Mouse (Mus musculus): ENCODE measurements around the gene Klrb1b. TPM values are rescaled to one million over a fixed set of nuclear protein-coding genes. Genes with fewer than 3 reads are reported as not detected.
"Not testable (repeated sequence)": the region's sequence is repeated elsewhere in the genome, so short reads cannot be mapped to it uniquely, and the experiment has no call there.

The Klrb1b gene
- polyA plus RNA-seq, 1 experiment from 2014 or later, result 0.14 TPM

GRCm38 (mm10) chr6:128799144-128799895 is 26.8 kb downstream of the Klrb1b start:
- peak overlapping the region; percentile 54 for H3K4me3 ChIP-seq (replicated peaks; ENCODE audit: low read depth, low read length)
- ATAC-seq (ENCODE audit: low FRiP score, low TSS enrichment) (peak; percentile 85), DNase-seq (peak; percentile 95)
- not testable (repeated sequence) for H3K9me3 ChIP-seq (ENCODE audit: control insufficient read depth, low read length); H3K27me3 ChIP-seq (ENCODE audit: control insufficient read depth, insufficient read depth, low read length); H3K36me3 ChIP-seq (ENCODE audit: control insufficient read depth, insufficient read depth, low read length)
- peaks cover 10% of the 10 kb centered on the region; the same call in 1 of the 2 replicates for H3K4me1 ChIP-seq (ENCODE audit: control insufficient read depth, insufficient read depth, low read length)
- peak overlapping the region; percentile 67 for H3K4me2 ChIP-seq (ENCODE audit: low read length)
- WGBS, result under 1% methylated on average over 49 of the region's 49 CpGs
- H3K9ac ChIP-seq (replicated peaks; ENCODE audit: low read length), result peak overlapping the region; percentile 64
- peak overlapping the region; percentile 86 for H3K27ac ChIP-seq (replicated peaks; ENCODE audit: low read depth, low read length)

GRCm38 (mm10) chr6:128798772-128799143 is 27.4 kb downstream of the Klrb1b start:
- H3K4me3 ChIP-seq (replicated peaks; ENCODE audit: low read depth, low read length), result peak overlapping the region; percentile 54
- peak overlapping the region; percentile 67 for H3K4me2 ChIP-seq (ENCODE audit: low read length)
- H3K9ac ChIP-seq (replicated peaks; ENCODE audit: low read length), result peak overlapping the region; percentile 64
- peaks cover 10% of the 10 kb centered on the region; the same call in 1 of the 2 replicates for H3K4me1 ChIP-seq (ENCODE audit: control insufficient read depth, insufficient read depth, low read length)
- under 1% methylated on average over 20 of the region's 20 CpGs for WGBS
- H3K27me3 ChIP-seq (ENCODE audit: control insufficient read depth, insufficient read depth, low read length); H3K9me3 ChIP-seq (ENCODE audit: control insufficient read depth, low read length); H3K36me3 ChIP-seq (ENCODE audit: control insufficient read depth, insufficient read depth, low read length): not testable (repeated sequence)
- ATAC-seq (ENCODE audit: low FRiP score, low TSS enrichment) (peak; percentile 55), DNase-seq (peak; percentile 88)
- H3K27ac ChIP-seq (replicated peaks; ENCODE audit: low read depth, low read length), result peak overlapping the region; percentile 86

- DNase-seq (peak; percentile 54), ATAC-seq (ENCODE audit: low FRiP score, low TSS enrichment) (no peak)
- Histone ChIP-seq H3K9ac (replicated peaks; ENCODE audit: low read length) (peak overlapping the region; percentile 46), H3K27me3 (ENCODE audit: control insufficient read depth, insufficient read depth, low read length) (no peaks in the 10 kb centered on the region), H3K27ac (replicated peaks; ENCODE audit: low read depth, low read length) (0 out of 2 replicates have a peak overlapping the region, but pooled peaks have one; percentile 28), H3K4me2 (ENCODE audit: low read length) (peak overlapping the region; percentile 67), H3K9me3 (ENCODE audit: control insufficient read depth, low read length) (no peaks in the 10 kb centered on the region), H3K36me3 (ENCODE audit: control insufficient read depth, insufficient read depth, low read length) (no peaks in the 10 kb centered on the region), H3K4me3 (replicated peaks; ENCODE audit: low read depth, low read length) (peak overlapping the region; percentile 54), H3K4me1 (ENCODE audit: control insufficient read depth, insufficient read depth, low read length) (peaks cover 10% of the 10 kb centered on the region; the same call in 1 of the 2 replicates)
- 8% methylated on average over 15 of the region's 15 CpGs for WGBS
These were observed 28.0 kb downstream of the Klrb1b start for GRCm38 (mm10) chr6:128797936-128798771.

- Histone ChIP-seq H3K9ac (replicated peaks; ENCODE audit: low read length) (no peak overlapping the region), H3K4me1 (ENCODE audit: control insufficient read depth, insufficient read depth, low read length) (peaks cover 10% of the 10 kb centered on the region; the same call in 1 of the 2 replicates), H3K27me3 (ENCODE audit: control insufficient read depth, insufficient read depth, low read length) (no peaks in the 10 kb centered on the region), H3K4me3 (replicated peaks; ENCODE audit: low read depth, low read length) (peak overlapping the region; percentile 54), H3K9me3 (ENCODE audit: control insufficient read depth, low read length) (no peaks in the 10 kb centered on the region), H3K36me3 (ENCODE audit: control insufficient read depth, insufficient read depth, low read length) (no peaks in the 10 kb centered on the region), H3K27ac (replicated peaks; ENCODE audit: low read depth, low read length) (no peak overlapping the region), H3K4me2 (ENCODE audit: low read length) (peak overlapping the region; percentile 67)
- WGBS, result 80% methylated on average over 12 of the region's 12 CpGs
- DNase-seq (no peak), ATAC-seq (ENCODE audit: low FRiP score, low TSS enrichment) (no peak)
These were observed 28.8 kb downstream of the Klrb1b start for GRCm38 (mm10) chr6:128797185-128797905.

GRCm38 (mm10) chr6:128796321-128796955 is 29.7 kb downstream of the Klrb1b start:
- no peak for DNase-seq
- WGBS, result 79% methylated on average over 8 of the region's 8 CpGs

GRCm38 (mm10) chr6:128793734-128794133 is 32.4 kb downstream of the Klrb1b start:
- no peak for ATAC-seq (ENCODE audit: low FRiP score, low TSS enrichment)
- Histone ChIP-seq H3K4me3 (replicated peaks; ENCODE audit: low read depth, low read length) (no peak overlapping the region), H3K4me1 (ENCODE audit: control insufficient read depth, insufficient read depth, low read length) (peaks cover 10% of the 10 kb centered on the region; the same call in 1 of the 2 replicates), H3K27me3 (ENCODE audit: control insufficient read depth, insufficient read depth, low read length) (no peaks in the 10 kb centered on the region), H3K4me2 (ENCODE audit: low read length) (no peak overlapping the region), H3K36me3 (ENCODE audit: control insufficient read depth, insufficient read depth, low read length) (no peaks in the 10 kb centered on the region), H3K27ac (replicated peaks; ENCODE audit: low read depth, low read length) (no peak overlapping the region), H3K9ac (replicated peaks; ENCODE audit: low read length) (no peak overlapping the region), H3K9me3 (ENCODE audit: control insufficient read depth, low read length) (no peaks in the 10 kb centered on the region)
- DNase-seq, result no peak
- 76% methylated on average over 6 of the region's 6 CpGs for WGBS

More at GRCm38 (mm10) chr6:128796321-128796955, 29.7 kb downstream of the Klrb1b start:
- Histone ChIP-seq H3K4me3 (replicated peaks; ENCODE audit: low read depth, low read length) (no peak overlapping the region), H3K9ac (replicated peaks; ENCODE audit: low read length) (no peak overlapping the region), H3K4me2 (ENCODE audit: low read length) (no peak overlapping the region), H3K27ac (replicated peaks; ENCODE audit: low read depth, low read length) (no peak overlapping the region), H3K9me3 (ENCODE audit: control insufficient read depth, low read length) (no peaks in the 10 kb centered on the region), H3K36me3 (ENCODE audit: control insufficient read depth, insufficient read depth, low read length) (no peaks in the 10 kb centered on the region), H3K4me1 (ENCODE audit: control insufficient read depth, insufficient read depth, low read length) (peaks cover 10% of the 10 kb centered on the region; the same call in 1 of the 2 replicates), H3K27me3 (ENCODE audit: control insufficient read depth, insufficient read depth, low read length) (no peaks in the 10 kb centered on the region)
- ATAC-seq (ENCODE audit: low FRiP score, low TSS enrichment), result no peak

- 90% methylated on average over 4 of the region's 4 CpGs for WGBS
- H3K4me1 ChIP-seq (ENCODE audit: control insufficient read depth, insufficient read depth, low read length); ATAC-seq (ENCODE audit: low FRiP score, low TSS enrichment); H3K27ac ChIP-seq (replicated peaks; ENCODE audit: low read depth, low read length); H3K4me3 ChIP-seq (replicated peaks; ENCODE audit: low read depth, low read length); H3K36me3 ChIP-seq (ENCODE audit: control insufficient read depth, insufficient read depth, low read length); H3K27me3 ChIP-seq (ENCODE audit: control insufficient read depth, insufficient read depth, low read length); H3K9me3 ChIP-seq (ENCODE audit: control insufficient read depth, low read length); H3K9ac ChIP-seq (replicated peaks; ENCODE audit: low read length); H3K4me2 ChIP-seq (ENCODE audit: low read length); DNase-seq: not testable (repeated sequence)
These were observed 35.6 kb downstream of the Klrb1b start for GRCm38 (mm10) chr6:128790491-128790994.

- no peak within 1 kb of the TSS for H3K4me2 ChIP-seq (ENCODE audit: low read length)
- no peak within 1 kb of the TSS for H3K4me3 ChIP-seq (replicated peaks; ENCODE audit: low read depth, low read length)
- 89% methylated on average over 2 of the region's 2 CpGs for WGBS
- H3K36me3 ChIP-seq (ENCODE audit: control insufficient read depth, insufficient read depth, low read length), result no peaks in the 10 kb centered on the region
- no peak within 1 kb of the TSS for H3K27ac ChIP-seq (replicated peaks; ENCODE audit: low read depth, low read length)
- no peak within 1 kb of the TSS for H3K9ac ChIP-seq (replicated peaks; ENCODE audit: low read length)
- no peaks in the 10 kb centered on the region for H3K9me3 ChIP-seq (ENCODE audit: control insufficient read depth, low read length)
- no peaks in the 10 kb centered on the region for H3K4me1 ChIP-seq (ENCODE audit: control insufficient read depth, insufficient read depth, low read length)
- no peak for ATAC-seq (ENCODE audit: low FRiP score, low TSS enrichment)
- DNase-seq, result no peak
- no peaks in the 10 kb centered on the region for H3K27me3 ChIP-seq (ENCODE audit: control insufficient read depth, insufficient read depth, low read length)
These were observed 37.0 kb downstream of the Klrb1b start, which contains the start of gene Klrb1c for GRCm38 (mm10) chr6:128789115-128789514. Klrb1c (minus strand) TSS chr6:128789215.

Measured in midbrain, embryonic 14.5 days (tissue).